Mouse (Mus musculus) E14TG2a.4 (cell line): ENCODE measurements around the gene Tmed1.

Experiments
- CTCF ChIP-seq: conservative IDR thresholded peaks from 2 replicates; pipeline ENCODE4 v1.5.1; 2014; ENCODE audit warnings: low read length
- NANOG ChIP-seq: IDR thresholded peaks from 2 replicates; pipeline ENCODE4 v1.6.1; 2014; ENCODE audit warnings: borderline replicate concordance, low read length, mixed read lengths
- POU5F1 ChIP-seq: IDR thresholded peaks from 2 replicates; pipeline ENCODE4 v1.6.1; 2014; ENCODE audit warnings: low read length, borderline replicate concordance

- no peak for TF ChIP-seq CTCF
- TF ChIP-seq POU5F1, result no peak
- no peak for TF ChIP-seq NANOG
These were observed 41.0 kb upstream of the Tmed1 start for GRCm38 (mm10) chr9:21551049-21551448.
